Mouse (Mus musculus) brown adipose tissue, adult 24 weeks (tissue): ENCODE data around the gene Chtop. TPM values are rescaled to one million over a fixed set of nuclear protein-coding genes. Genes with fewer than 3 reads are reported as not detected.

ENCODE experiments used
- H3K27ac ChIP-seq: fragments of 200-500 bp; replicated peaks from 2 replicates; pipeline ENCODE4 v1.5.1; 2012; ENCODE audit warnings: low read depth, mild to moderate bottlenecking, low read length
- H3K4me1 ChIP-seq: fragments of 200-500 bp; 2 replicates; pipeline ENCODE4 v1.6.1; 2012; ENCODE audit warnings: low read length, mixed read lengths; ENCODE audit not compliant: control insufficient read depth, insufficient read depth, insufficient read length
- H3K4me3 ChIP-seq: fragments of 200-500 bp; 2 replicates; pipeline ENCODE4 v1.5.1; 2012; ENCODE audit warnings: low read depth, mild to moderate bottlenecking, low read length, moderate library complexity; ENCODE audit not compliant: insufficient read depth
- polyA plus RNA-seq: library from polyadenylated mRNA; stranded (reverse); fragments of >200 nt; gene quantifications from 2 replicates; pipeline ENCODE4 v1.2.4, GENCODE M21; 2012; ENCODE audit not compliant: missing spikeins, insufficient read depth, insufficient read length

The Chtop gene
- 39.6 and 51.2 TPM in 2 replicates for polyA plus RNA-seq

- peaks cover 19% of the 10 kb centered on the region for H3K4me1 ChIP-seq
- peak within 1 kb of the TSS; percentile 89 for H3K4me3 ChIP-seq
- peak within 1 kb of the TSS; percentile 87 for H3K27ac ChIP-seq
Observed at GRCm38 (mm10) chr3:90508950-90509746, at the start of gene Chtop. TSS of gene Chtop (minus strand) at chr3:90509498.

- H3K4me1 ChIP-seq, result no peaks in the 10 kb centered on the region; the same call in 1 of the 2 replicates
- no peak overlapping the region for H3K27ac ChIP-seq
- H3K4me3 ChIP-seq, result no peak overlapping the region
Observed at GRCm38 (mm10) chr3:90555954-90556353, 46.7 kb upstream of the Chtop start.

- Histone ChIP-seq H3K27ac (no peak overlapping the region), H3K4me3 (no peak overlapping the region), H3K4me1 (peaks cover 3% of the 10 kb centered on the region)
Observed at GRCm38 (mm10) chr3:90552231-90552630, 42.9 kb upstream of the Chtop start.

GRCm38 (mm10) chr3:90550421-90550790 lies 41.1 kb upstream of the Chtop start:
- no peak overlapping the region for H3K4me3 ChIP-seq
- H3K4me1 ChIP-seq, result peaks cover 3% of the 10 kb centered on the region; the same call in 1 of the 2 replicates
- H3K27ac ChIP-seq, result no peak overlapping the region

GRCm38 (mm10) chr3:90549676-90550420 lies 40.5 kb upstream of the Chtop start:
- Histone ChIP-seq H3K4me1 (peaks cover 3% of the 10 kb centered on the region; the same call in 1 of the 2 replicates), H3K27ac (no peak overlapping the region), H3K4me3 (no peak overlapping the region)

GRCm38 (mm10) chr3:90540904-90541303 lies 31.6 kb upstream of the Chtop start:
- Histone ChIP-seq H3K27ac (peak overlapping the region; percentile 91), H3K4me3 (peak overlapping the region; percentile 66), H3K4me1 (peaks cover 14% of the 10 kb centered on the region)

GRCm38 (mm10) chr3:90537905-90538296 lies 28.6 kb upstream of the Chtop start:
- peak overlapping the region; percentile 69 for H3K4me3 ChIP-seq
- peaks cover 18% of the 10 kb centered on the region for H3K4me1 ChIP-seq
- peak overlapping the region; percentile 82 for H3K27ac ChIP-seq

GRCm38 (mm10) chr3:90537141-90537904 lies 28.0 kb upstream of the Chtop start, which contains the start of gene S100a16:
TSS of gene S100a16 (plus strand) at chr3:90537254.
- Histone ChIP-seq H3K27ac (peak within 1 kb of the TSS; percentile 82), H3K4me3 (peak within 1 kb of the TSS; percentile 69), H3K4me1 (peaks cover 18% of the 10 kb centered on the region)

- Histone ChIP-seq H3K4me3 (no peak overlapping the region), H3K27ac (no peak overlapping the region), H3K4me1 (peaks cover 13% of the 10 kb centered on the region)
Observed at GRCm38 (mm10) chr3:90535446-90535845, 26.1 kb upstream of the Chtop start.

GRCm38 (mm10) chr3:90531713-90532112 lies 22.4 kb upstream of the Chtop start:
- peaks cover 4% of the 10 kb centered on the region; the same call in 1 of the 2 replicates for H3K4me1 ChIP-seq
- no peak overlapping the region for H3K27ac ChIP-seq
- H3K4me3 ChIP-seq, result no peak overlapping the region

- no peak overlapping the region for H3K27ac ChIP-seq
- H3K4me1 ChIP-seq, result no peaks in the 10 kb centered on the region
- no peak overlapping the region for H3K4me3 ChIP-seq
Observed at GRCm38 (mm10) chr3:90527291-90527873, 18.1 kb upstream of the Chtop start.

GRCm38 (mm10) chr3:90526580-90526979 lies 17.3 kb upstream of the Chtop start, which contains the start of gene S100a14:
TSS of gene S100a14 (plus strand) at chr3:90526856.
- H3K27ac ChIP-seq, result no peak within 1 kb of the TSS
- no peak within 1 kb of the TSS for H3K4me3 ChIP-seq
- no peaks in the 10 kb centered on the region for H3K4me1 ChIP-seq

GRCm38 (mm10) chr3:90526076-90526475 lies 16.8 kb upstream of the Chtop start:
- no peak overlapping the region for H3K27ac ChIP-seq
- H3K4me3 ChIP-seq, result no peak overlapping the region
- no peaks in the 10 kb centered on the region for H3K4me1 ChIP-seq

- Histone ChIP-seq H3K4me1 (no peaks in the 10 kb centered on the region), H3K27ac (no peak overlapping the region), H3K4me3 (no peak overlapping the region)
Observed at GRCm38 (mm10) chr3:90525421-90525820, 16.1 kb upstream of the Chtop start.
